In genomic region chr13:109278504-109278912, GRCm38 (mm10) we compare ENCODE assay signal across 11 mouse cellular contexts.
DNase-seq lines count a peak whose midpoint lies in the region; ATAC-seq and TF ChIP-seq lines count a peak whose summit lies in the region.
"Had no signal": no experiment of that assay in that cellular context is flagged by ENCODE, and none has a peak within 500 bp of the region (broad histone marks: within the 10 kb centered on the region; RNA-seq: fewer than 3 reads in every experiment).

No protein-coding gene starts in this region.

- no peak overlapping the region for H3K4me2 ChIP-seq in midbrain, embryonic 15.5 days
- H3K4me2 ChIP-seq: liver, embryonic 15.5 days had no signal

- peak overlapping the region; percentile 22; the same call in 1 of the 2 replicates for H3K4me3 ChIP-seq in left cerebral cortex, adult 2 months
- no peak overlapping the region for H3K4me3 ChIP-seq in midbrain, embryonic 15.5 days
- H3K4me3 ChIP-seq: heart, adult 2 months; liver, embryonic 15.5 days had no signal

- peak; percentile 67 for ATAC-seq in midbrain, embryonic 15.5 days (replicated peaks)
- no peak for ATAC-seq in erythroid progenitor cell, adult 5-6 weeks (replicated peaks; ENCODE audit: low FRiP score, poor library complexity, severe bottlenecking)

- peak; percentile 21 for DNase-seq in embryo, embryonic 10 days (ENCODE audit: low spot score)
- no peak for DNase-seq in embryo, embryonic 9.5 days (ENCODE audit: extremely low spot score)
- DNase-seq in left cerebral cortex, adult 2 months (ENCODE audit: extremely low spot score in 1 of 2, low spot score in 2 of 2) = peak in 1 of 2 experiments; percentile 18
- DNase-seq in left cerebral cortex, postnatal 10 days (ENCODE audit: extremely low spot score in 1 of 2, low spot score in 2 of 2) = no peak
- DNase-seq in fibroblast of lung, adult 2 months (ENCODE audit: low read depth) = peak; percentile 69
- DNase-seq in gastrocnemius, postnatal 36 days = no peak

- no peaks in the 10 kb centered on the region for H3K9me3 ChIP-seq in midbrain, embryonic 15.5 days
- H3K9me3 ChIP-seq: liver, embryonic 15.5 days had no signal

- intact Hi-C loops in left cerebral cortex, adult 2 months (cut with DNase I) = no loop called here
- intact Hi-C loops in left cerebral cortex, postnatal 10 days (cut with DNase I) = no loop called here
- intact Hi-C loops in gastrocnemius, postnatal 36 days (cut with DNase I) = loop anchor here (5.0 kb wide), 1 partner anchor 44 kb away; no protein-coding TSS in a partner anchor

- peaks cover 4% of the 10 kb centered on the region; the same call in 1 of the 2 replicates for H3K4me1 ChIP-seq in midbrain, embryonic 15.5 days
- H3K4me1 ChIP-seq: liver, embryonic 15.5 days had no signal

- 43% methylated on average over 10 of the region's 10 CpGs for WGBS in midbrain, embryonic 15.5 days

- no peak for TF ChIP-seq CTCF in left cerebral cortex, adult 2 months (IDR thresholded peaks at IDR 0.05)

- no peaks in the 10 kb centered on the region for H3K36me3 ChIP-seq in midbrain, embryonic 15.5 days (replicated peaks)
- H3K36me3 ChIP-seq: liver, embryonic 15.5 days had no signal

- H3K27ac ChIP-seq in left cerebral cortex, adult 2 months = peak overlapping the region; percentile 42
- H3K27ac ChIP-seq in midbrain, embryonic 15.5 days = no peak overlapping the region
- H3K27ac ChIP-seq: heart, adult 2 months; liver, embryonic 15.5 days had no signal

- H3K27me3 ChIP-seq in midbrain, embryonic 15.5 days (replicated peaks) = no peaks in the 10 kb centered on the region
- H3K27me3 ChIP-seq: CH12.LX; liver, embryonic 15.5 days had no signal

- H3K9ac ChIP-seq in midbrain, embryonic 15.5 days = no peak overlapping the region
- H3K9ac ChIP-seq: liver, embryonic 15.5 days had no signal

Comparison
In these comparisons a context has a peak if more than half of its experiments do, and no peak if none do; other contexts are left out.
1. DNase-seq: peak in embryo, embryonic 10 days (single experiment) and fibroblast of lung, adult 2 months (single experiment); none in embryo, embryonic 9.5 days (single experiment), left cerebral cortex, postnatal 10 days (0 of 2) and gastrocnemius, postnatal 36 days (0 of 2).